Mouse (Mus musculus): ENCODE measurements around the gene Ghr.

Gene Ghr

DNA sequence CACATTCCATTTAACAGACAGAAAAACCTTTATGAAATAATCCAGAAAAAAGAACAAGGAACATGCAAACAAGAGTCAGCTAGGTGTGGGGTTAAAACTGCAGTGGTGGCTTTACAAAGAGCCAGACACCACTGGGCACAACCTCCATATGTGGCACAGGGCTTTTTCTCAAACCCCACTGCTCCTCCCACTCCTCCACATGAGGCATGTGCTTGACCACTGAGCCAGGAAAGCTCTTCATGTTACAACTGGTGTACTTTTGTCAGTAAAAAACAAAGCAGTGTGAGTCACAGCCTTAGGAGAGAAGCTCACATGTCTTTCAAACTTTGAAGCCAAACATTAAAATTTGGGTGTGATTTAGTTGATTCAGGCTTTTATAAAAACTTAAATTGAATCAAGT is 302.1 kb downstream of the Ghr start:
- DNase-seq: no peak

DNA sequence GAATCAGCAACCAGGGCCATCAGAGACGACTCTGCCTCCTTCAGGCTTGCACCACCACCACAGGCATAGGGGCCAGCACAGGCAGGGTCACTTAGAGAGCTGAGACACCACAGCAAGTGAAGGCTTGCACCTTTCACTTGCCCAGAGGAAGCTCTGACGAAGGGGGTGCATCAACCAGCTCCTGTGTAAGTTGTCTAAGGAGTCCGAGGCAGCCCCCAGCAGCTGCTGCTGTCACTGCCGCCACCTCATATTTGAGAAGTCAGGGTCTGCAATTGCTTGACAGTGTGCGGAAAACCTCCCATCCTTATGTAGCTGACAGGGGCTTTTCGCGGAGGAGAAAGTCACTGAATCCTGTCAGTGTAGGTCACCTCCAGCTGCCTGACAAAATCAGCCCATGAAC is 304.1 kb downstream of the Ghr start:
- no peak for DNase-seq

DNA sequence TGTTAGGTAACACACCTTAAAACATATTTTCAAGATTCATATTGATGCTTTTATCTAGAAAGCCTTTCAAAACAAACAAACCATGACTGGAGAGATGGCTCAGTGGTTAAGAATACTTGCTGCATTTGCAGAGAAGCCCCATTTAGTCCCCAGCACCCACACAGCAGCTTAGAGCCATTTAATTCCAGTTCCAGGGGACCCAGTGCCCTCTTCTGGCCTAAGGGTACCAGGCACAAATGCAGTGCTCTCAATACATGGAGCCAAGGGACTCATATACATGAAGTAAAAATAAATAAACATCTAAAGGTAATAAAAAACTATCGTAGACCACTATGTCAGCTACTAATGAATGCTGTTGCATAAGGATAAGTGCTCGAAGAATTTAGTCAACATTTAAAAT is 305.9 kb downstream of the Ghr start:
- no peak for DNase-seq

DNA sequence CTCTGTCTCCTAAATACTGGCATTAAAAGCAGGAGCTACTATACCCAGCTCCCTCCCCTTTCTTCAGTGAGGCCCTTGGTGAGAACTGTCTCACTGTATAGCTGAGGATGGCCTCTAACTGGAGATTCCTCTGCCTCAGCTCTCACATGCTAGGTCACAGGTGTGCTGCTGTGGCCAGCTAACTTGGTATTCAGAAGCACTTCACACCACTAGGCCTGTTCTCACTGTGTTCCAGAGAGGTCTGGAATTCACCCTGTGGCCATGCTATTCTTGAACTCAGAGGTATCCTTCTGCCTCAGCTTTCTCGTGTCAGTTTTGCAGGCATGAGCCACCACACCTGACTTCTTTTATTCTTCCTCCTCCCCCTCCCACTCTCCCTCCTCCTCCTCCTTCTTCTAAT is 310.1 kb downstream of the Ghr start:
- no peak for DNase-seq

DNA sequence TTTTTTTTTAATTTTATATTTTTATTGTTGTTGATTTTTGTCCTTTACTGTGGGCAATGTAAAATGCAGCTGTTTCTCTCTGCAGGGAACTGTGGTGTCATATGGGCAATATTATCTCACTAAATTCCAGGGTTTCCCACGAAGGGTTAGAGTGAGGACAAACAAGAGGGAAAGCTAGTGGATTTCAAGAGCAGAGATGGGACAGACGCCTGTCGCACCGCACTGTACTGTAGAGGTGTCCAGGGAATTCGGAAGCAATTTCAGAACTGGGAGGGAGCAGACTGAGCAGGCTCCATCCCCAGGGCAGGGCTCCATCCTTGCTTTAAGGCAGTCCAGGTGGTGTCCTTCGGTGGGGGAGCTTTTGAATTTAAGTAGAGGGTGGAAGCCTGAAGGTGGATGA is 312.1 kb downstream of the Ghr start:
- DNase-seq: peak; percentile 40

DNA sequence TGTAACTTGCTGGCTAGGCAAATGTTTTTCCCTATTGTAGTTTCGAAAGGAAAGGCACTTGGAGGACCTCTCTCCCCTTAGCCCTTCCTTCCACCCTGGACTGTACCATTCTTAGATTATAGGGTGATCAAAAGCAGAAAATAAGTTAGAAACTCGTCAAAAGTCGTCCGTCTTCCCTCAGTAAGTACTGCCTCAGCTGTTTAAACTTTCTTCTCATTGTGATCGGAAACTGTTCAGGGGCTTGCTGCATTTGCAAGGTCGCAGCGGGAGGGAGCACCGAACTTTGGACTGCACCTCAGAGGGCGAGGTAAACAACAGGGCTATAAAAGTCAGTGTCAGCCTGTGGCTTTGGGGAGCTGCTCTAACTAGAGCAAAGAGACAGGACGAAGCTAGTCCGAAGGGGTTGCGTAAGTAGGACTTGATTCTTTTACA is 312.6 kb downstream of the Ghr start:
- peak; percentile 88 for DNase-seq

DNA sequence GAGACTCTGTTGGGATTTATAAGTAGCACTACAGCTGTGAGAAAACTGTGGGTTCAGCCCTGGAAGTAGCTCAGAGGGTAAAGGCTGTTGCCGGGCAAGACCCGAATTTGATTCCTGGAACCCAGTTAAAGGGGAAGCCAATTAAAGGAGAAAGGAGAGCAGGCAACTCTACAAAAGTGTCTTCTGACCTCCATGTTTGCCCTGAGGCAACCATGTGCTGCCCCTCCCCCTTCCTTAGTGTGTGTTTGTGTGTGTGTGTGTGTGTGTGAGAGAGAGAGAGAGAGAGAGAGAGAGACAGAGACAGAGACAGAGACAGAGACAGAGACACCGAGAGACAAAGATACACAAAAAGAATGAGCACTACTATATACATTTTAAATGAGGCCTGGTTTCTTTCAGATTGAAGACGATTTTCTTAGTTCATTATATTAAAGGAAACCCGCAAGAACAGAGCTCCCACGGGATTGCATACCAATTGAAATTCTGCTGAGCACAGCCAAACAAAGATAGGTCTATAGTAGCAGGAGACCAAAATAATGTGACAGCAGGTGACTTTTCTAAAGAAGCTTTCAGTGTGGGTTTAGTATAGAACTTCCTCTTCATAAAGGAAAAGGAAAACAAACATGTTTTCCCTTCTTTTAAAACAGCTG is 313.2 kb downstream of the Ghr start:
- no peak for DNase-seq

DNA sequence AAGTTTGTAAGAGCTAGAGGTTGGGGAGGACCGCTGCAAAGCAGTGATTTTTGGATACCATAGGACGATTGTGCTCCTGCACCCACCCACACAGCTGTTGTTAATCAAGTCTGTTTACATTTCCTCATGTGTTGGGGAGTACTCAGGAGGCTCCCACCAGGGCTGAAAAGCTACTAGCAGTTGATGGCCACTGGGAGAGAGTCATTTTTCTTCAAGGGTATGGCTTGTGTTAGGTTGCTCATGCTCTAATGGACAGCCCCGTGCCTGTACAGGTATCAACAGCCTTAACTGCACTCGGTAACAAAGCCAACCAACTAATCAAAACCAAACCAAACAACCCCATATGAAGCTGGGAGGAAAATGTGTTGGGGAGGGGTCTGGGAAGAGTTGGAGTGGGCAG is 313.8 kb downstream of the Ghr start:
- DNase-seq: no peak

DNA sequence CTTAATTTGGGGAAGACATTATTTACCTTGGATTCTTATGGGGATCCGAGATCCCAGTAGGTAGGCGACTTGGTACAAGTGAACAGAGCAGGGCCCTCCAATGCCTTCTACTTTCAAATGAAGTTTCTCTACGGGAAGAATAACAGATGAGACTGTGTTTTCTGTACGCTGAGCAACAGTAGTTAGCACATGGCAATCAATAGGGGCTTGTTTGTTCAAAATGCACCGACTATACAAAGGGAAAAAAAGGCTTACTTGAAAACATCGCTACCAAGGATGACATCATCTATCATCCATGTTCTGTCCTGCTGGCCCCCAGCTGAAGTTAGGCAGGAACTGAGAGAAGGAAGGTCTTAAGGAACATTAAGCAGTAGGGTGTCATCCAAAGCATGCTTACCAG is 315.0 kb downstream of the Ghr start, which contains the start of gene Selenop:
Gene Selenop, plus strand, starts transcription at position 301 of the 400 bp plus-strand sequence.
- DNase-seq: no peak
